Mouse (Mus musculus) midbrain, postnatal 0 days (tissue): ENCODE results near the gene Vmn1r217. TPM values are rescaled to one million over a fixed set of nuclear protein-coding genes. Genes with fewer than 3 reads are reported as not detected.

Experiments used
- ATAC-seq: fragments of 200-750 bp; cut with Nextera tagmentation; 2 replicates; pipeline ENCODE4 v1.8.0; 2017; ENCODE audit warnings: moderate number of reproducible peaks, mild to moderate bottlenecking, moderate TSS enrichment, moderate library complexity; ENCODE audit not compliant: low FRiP score
- DNase-seq: peaks from one replicate; pipeline ENCODE4 v3.0.0-alpha.2; 2015; ENCODE audit warnings: low spot score
- H3K27ac ChIP-seq: fragments of 300-500 bp; sonication (generic); 2 replicates; pipeline ENCODE4 v1.5.1; 2014; ENCODE audit warnings: low read depth, mild to moderate bottlenecking, low read length, mixed read lengths
- H3K27me3 ChIP-seq: fragments of 300-500 bp; sonication (generic); 2 replicates; pipeline ENCODE4 v1.6.1; 2014; ENCODE audit warnings: low read length, control low read depth, mixed read lengths; ENCODE audit not compliant: insufficient read depth
- H3K36me3 ChIP-seq: fragments of 300-500 bp; sonication (generic); 2 replicates; pipeline ENCODE4 v1.6.1; 2014; ENCODE audit warnings: low read length, control low read depth, mixed read lengths; ENCODE audit not compliant: insufficient read depth
- H3K4me1 ChIP-seq: fragments of 300-500 bp; sonication (generic); 2 replicates; pipeline ENCODE4 v1.6.1; 2014; ENCODE audit warnings: mild to moderate bottlenecking, control low read depth, antibody characterized with exemption, low read length, mixed read lengths; ENCODE audit not compliant: insufficient read depth
- H3K4me2 ChIP-seq: fragments of 300-500 bp; sonication (generic); 2 replicates; pipeline ENCODE4 v1.6.1; 2014; ENCODE audit warnings: low read depth, mild to moderate bottlenecking, low read length, mixed read lengths; ENCODE audit not compliant: poor library complexity, severe bottlenecking
- H3K4me3 ChIP-seq: fragments of 300-500 bp; sonication (generic); 2 replicates; pipeline ENCODE4 v1.5.1; 2014; ENCODE audit warnings: low read depth, mild to moderate bottlenecking, low read length, moderate library complexity
- H3K9ac ChIP-seq: fragments of 300-500 bp; sonication (generic); replicated peaks from 2 replicates; pipeline ENCODE4 v1.6.1; 2014; ENCODE audit warnings: mild to moderate bottlenecking, low read length, moderate library complexity, mixed read lengths; ENCODE audit not compliant: poor library complexity, severe bottlenecking
- H3K9me3 ChIP-seq: fragments of 300-500 bp; sonication (generic); 2 replicates; pipeline ENCODE4 v1.6.1; 2016; ENCODE audit warnings: low read length, control low read depth
- CTCF ChIP-seq: IDR thresholded peaks from 2 replicates; pipeline ENCODE4 v1.5.1; 2016; ENCODE audit warnings: antibody characterized with exemption, mild to moderate bottlenecking
- WGBS: fragments of 180-500 bp; shearing (Covaris S2); extraction: QIAGEN DNeasy Blood & Tissue Kit; methylation state at CpG from one replicate; pipeline ENCODE4 v1.1.7; 2014; 5-methylcytosine and 5-hydroxymethylcytosine counted together
- polyA plus RNA-seq: library from polyadenylated mRNA; unstranded; fragments of >200 nt; fragmentation: Nextera tagmentation; extraction: Ambion mirVana; gene quantifications from 2 replicates; pipeline ENCODE4 v1.2.1, GENCODE M21; 2015
- total RNA-seq: library from RNA; depleted of rRNA; stranded (reverse); fragments of >200 nt; gene quantifications from 2 replicates; pipeline ENCODE4 v1.2.3, GENCODE M21; 2014; rRNA removed

Gene Vmn1r217
- total and polyA plus RNA-seq, 2 experiments from 2014 or later, result not detected

DNA sequence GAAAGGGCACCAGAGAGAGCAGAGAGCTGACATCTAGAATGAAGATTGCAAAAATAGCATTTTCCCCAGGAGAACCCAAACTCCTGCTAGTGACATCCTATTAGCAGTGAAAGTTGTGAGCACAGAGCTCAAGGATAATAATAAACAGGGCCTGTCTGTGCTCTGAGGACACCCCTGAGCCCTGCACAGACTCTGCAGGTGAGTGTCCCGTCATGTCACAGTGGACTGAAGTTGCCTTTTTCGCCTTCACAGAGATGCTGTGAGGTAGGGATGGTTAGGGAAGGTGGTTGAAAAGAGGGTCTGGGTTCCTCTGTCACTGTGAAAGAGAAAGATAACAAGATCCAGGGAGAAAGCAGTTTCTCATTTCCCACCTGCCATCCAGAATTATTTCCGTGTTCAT is 15.1 kb upstream of the Vmn1r217 start, which contains the start of gene Vmn1r218:
TSS of gene Vmn1r218 (plus strand) at position 57 of the 400 bp plus-strand sequence.
- Histone ChIP-seq H3K9me3 (no peaks in the 10 kb centered on the region), H3K4me1 (no peaks in the 10 kb centered on the region), H3K36me3 (no peaks in the 10 kb centered on the region), H3K27me3 (no peaks in the 10 kb centered on the region), H3K27ac (no peak within 1 kb of the TSS), H3K4me2 (no peak within 1 kb of the TSS), H3K9ac (no peak within 1 kb of the TSS), H3K4me3 (no peak within 1 kb of the TSS)
- DNase-seq (peak; percentile 5), ATAC-seq (no peak)
- 67% methylated on average over 3 of the region's 3 CpGs for WGBS
- TF ChIP-seq CTCF, result no peak

DNA sequence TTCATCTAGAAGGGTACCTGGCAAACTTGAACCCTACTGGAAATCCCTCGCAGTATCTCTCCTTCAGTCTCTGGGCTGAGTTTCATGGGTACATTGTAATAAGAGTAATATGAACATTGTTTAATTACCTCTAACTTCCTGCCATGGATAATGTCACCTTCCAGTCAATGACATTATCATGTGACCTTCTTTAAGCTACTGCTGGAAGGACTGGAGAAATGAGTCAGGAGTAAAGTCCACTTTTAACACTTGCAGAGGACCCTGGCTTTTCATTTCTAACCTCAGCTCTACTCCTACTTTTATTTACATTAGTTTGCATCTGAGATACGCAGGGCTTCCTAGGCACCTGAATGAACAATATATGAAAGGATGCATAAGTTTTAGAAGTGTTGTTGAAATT is 2.6 kb upstream of the Vmn1r217 start:
- H3K4me3 ChIP-seq, result no peak overlapping the region
- no peak for DNase-seq

DNA sequence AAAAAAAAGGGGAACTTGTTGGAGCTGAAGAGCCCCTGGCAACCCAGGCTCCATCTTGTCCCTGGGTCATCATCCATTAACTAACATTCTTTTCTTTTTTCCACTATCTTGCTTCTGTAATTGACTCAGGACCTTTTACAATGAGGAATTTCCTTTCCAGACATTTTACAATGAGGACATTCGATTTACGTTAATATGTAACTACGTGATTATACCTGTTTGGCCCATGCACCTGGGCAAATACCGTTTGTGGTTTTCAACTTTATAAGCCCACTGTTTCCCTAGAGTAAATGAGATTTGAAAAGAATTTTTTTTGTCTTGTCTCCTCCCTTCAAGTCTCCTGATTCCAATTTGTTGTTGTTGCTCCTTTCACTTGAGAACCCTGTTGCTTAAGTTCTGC is 23.6 kb downstream of the Vmn1r217 start:
- Histone ChIP-seq H3K4me1 (no peaks in the 10 kb centered on the region), H3K4me3 (no peak overlapping the region), H3K4me2 (no peak overlapping the region), H3K9ac (no peak overlapping the region), H3K27ac (no peak overlapping the region), H3K36me3 (no peaks in the 10 kb centered on the region), H3K9me3 (no peaks in the 10 kb centered on the region), H3K27me3 (no peaks in the 10 kb centered on the region)
- 95% methylated on average over 4 of the region's 4 CpGs for WGBS
- ATAC-seq (no peak), DNase-seq (no peak)
- TF ChIP-seq CTCF, result no peak

More for the DNA sequence above, 2.6 kb upstream of the Vmn1r217 start:
- 90% methylated on average over 2 of the region's 2 CpGs for WGBS
- no peak for ATAC-seq
- no peaks in the 10 kb centered on the region for H3K36me3 ChIP-seq
- no peaks in the 10 kb centered on the region for H3K9me3 ChIP-seq
- TF ChIP-seq CTCF, result no peak
- no peak overlapping the region for H3K9ac ChIP-seq
- no peak overlapping the region for H3K27ac ChIP-seq
- H3K27me3 ChIP-seq, result no peaks in the 10 kb centered on the region
- no peak overlapping the region for H3K4me2 ChIP-seq
- H3K4me1 ChIP-seq, result no peaks in the 10 kb centered on the region

DNA sequence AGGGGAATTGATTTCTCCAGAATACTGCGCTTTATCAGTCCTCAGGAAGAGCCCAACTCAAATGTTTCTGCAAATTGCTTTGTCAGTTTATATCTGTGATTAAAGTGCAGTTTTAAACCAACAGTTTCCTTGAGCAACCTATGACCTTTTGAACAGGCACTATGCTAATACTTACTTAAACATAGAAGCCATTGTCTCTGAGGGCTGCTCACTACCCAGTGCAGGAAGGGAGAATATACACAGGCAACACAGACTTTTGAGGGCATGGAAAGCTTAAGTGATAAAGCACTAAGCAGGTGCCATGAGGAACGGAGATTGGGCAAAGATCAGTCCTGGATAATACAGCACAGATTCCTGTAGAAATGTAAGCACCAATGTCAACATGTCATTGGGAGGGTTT is 48.7 kb downstream of the Vmn1r217 start:
- no peak for ATAC-seq
- 97% methylated on average over 2 of the region's 2 CpGs for WGBS

DNA sequence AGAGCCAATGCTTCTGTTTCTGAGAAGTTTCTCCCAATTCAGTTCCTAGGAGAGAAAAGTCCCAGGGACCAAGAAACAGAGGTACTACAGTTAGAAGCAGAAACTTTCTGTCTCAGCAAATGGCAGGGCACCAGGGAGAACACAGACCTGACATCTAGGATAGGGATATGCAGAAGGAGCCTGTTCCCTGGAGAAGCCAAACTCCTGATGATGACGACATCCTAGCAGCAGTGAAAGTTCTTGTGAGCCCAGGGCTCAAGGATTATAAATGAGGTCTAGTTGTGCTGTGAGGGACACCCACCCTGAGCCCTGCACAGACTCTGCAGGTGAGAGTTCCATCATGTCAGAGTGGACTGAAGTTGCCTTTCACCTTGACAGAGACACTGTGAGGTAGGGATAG is 50.3 kb downstream of the Vmn1r217 start, which contains the start of gene Vmn1r215:
TSS of gene Vmn1r215 (plus strand) at position 301 of the 400 bp plus-strand sequence.
- Histone ChIP-seq H3K4me2 (no peak within 1 kb of the TSS), H3K4me3 (no peak within 1 kb of the TSS), H3K27ac (no peak within 1 kb of the TSS), H3K36me3 (no peaks in the 10 kb centered on the region), H3K27me3 (no peaks in the 10 kb centered on the region), H3K9me3 (no peaks in the 10 kb centered on the region), H3K9ac (no peak within 1 kb of the TSS), H3K4me1 (no peaks in the 10 kb centered on the region)
- no peak for TF ChIP-seq CTCF
- no peak for ATAC-seq
- DNase-seq, result no peak
- WGBS, result 85% methylated on average over 1 of the region's 1 CpGs

More for the DNA sequence above, 48.7 kb downstream of the Vmn1r217 start:
- DNase-seq, result no peak
- Histone ChIP-seq H3K27ac (no peak overlapping the region), H3K27me3 (no peaks in the 10 kb centered on the region), H3K9me3 (no peaks in the 10 kb centered on the region), H3K4me1 (no peaks in the 10 kb centered on the region), H3K4me2 (no peak overlapping the region), H3K4me3 (no peak overlapping the region), H3K36me3 (no peaks in the 10 kb centered on the region), H3K9ac (no peak overlapping the region)
- TF ChIP-seq CTCF, result no peak

DNA sequence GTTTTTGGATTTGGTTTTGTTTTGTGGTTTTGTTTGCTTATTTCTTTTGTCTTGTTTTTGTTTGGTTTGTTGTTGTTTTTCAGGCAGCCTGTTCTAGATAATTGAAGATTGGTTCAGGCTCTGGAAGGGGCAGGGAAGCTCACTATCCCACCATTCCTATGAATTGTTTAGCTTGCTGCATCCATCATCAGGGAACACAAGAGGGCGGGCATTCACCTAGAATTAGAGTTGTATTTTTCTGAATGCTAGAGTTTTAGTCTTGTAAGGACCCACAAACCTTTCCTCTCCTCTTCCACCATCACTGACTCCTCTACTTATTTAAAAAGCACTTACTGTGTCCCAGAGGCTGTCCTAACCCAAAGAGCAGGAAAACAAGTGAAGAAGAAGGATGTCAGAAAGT is 60.2 kb downstream of the Vmn1r217 start:
- no peak overlapping the region for H3K9ac ChIP-seq
- H3K4me1 ChIP-seq, result no peaks in the 10 kb centered on the region
- no peaks in the 10 kb centered on the region for H3K9me3 ChIP-seq
- DNase-seq (no peak), ATAC-seq (no peak)
- H3K4me3 ChIP-seq, result no peak overlapping the region
- H3K27ac ChIP-seq, result no peak overlapping the region
- no peaks in the 10 kb centered on the region for H3K36me3 ChIP-seq
- WGBS, result 52% methylated on average over 1 of the region's 1 CpGs
- TF ChIP-seq CTCF, result peak; percentile 35; the same call in 1 of the 2 replicates
- H3K4me2 ChIP-seq, result no peak overlapping the region
- no peaks in the 10 kb centered on the region for H3K27me3 ChIP-seq

Other genes with a start within 250 kb of the Vmn1r217 start
- not detected in 2 replicates for gene Vmn1r212, start 234.0 kb downstream of the Vmn1r217 start, total RNA-seq
- not detected in 2 replicates for gene Vmn1r212, start 234.0 kb downstream of the Vmn1r217 start, polyA plus RNA-seq
- not detected in 2 replicates for gene Vmn1r213, start 110.6 kb downstream of the Vmn1r217 start, total RNA-seq
- gene Vmn1r213, start 110.6 kb downstream of the Vmn1r217 start, polyA plus RNA-seq, result not detected in 2 replicates
- gene Vmn1r214, start 87.8 kb downstream of the Vmn1r217 start, total RNA-seq, result not detected in 2 replicates
- not detected in 2 replicates for gene Vmn1r214, start 87.8 kb downstream of the Vmn1r217 start, polyA plus RNA-seq
- gene Vmn1r215, start 50.2 kb downstream of the Vmn1r217 start, total RNA-seq, result not detected in 2 replicates
- not detected in 2 replicates for gene Vmn1r215, start 50.2 kb downstream of the Vmn1r217 start, polyA plus RNA-seq
- gene Vmn1r218, start 14.9 kb upstream of the Vmn1r217 start, total RNA-seq, result not detected in 2 replicates
- gene Vmn1r218, start 14.9 kb upstream of the Vmn1r217 start, polyA plus RNA-seq, result not detected in 2 replicates
- not detected in 2 replicates for gene Vmn1r219, start 41.1 kb upstream of the Vmn1r217 start, total RNA-seq
- not detected in 2 replicates for gene Vmn1r219, start 41.1 kb upstream of the Vmn1r217 start, polyA plus RNA-seq
- gene Vmn1r220, start 69.7 kb upstream of the Vmn1r217 start, total RNA-seq, result not detected in 2 replicates
- not detected in 2 replicates for gene Vmn1r220, start 69.7 kb upstream of the Vmn1r217 start, polyA plus RNA-seq
- gene Vmn1r221, start 95.9 kb upstream of the Vmn1r217 start, total RNA-seq, result not detected in 2 replicates
- gene Vmn1r221, start 95.9 kb upstream of the Vmn1r217 start, polyA plus RNA-seq, result not detected in 2 replicates
- not detected in 2 replicates for gene Vmn1r222, start 117.7 kb upstream of the Vmn1r217 start, total RNA-seq
- gene Vmn1r222, start 117.7 kb upstream of the Vmn1r217 start, polyA plus RNA-seq, result not detected in 2 replicates
- gene Vmn1r223, start 128.9 kb upstream of the Vmn1r217 start, total RNA-seq, result not detected in 2 replicates
- not detected in 2 replicates for gene Vmn1r223, start 128.9 kb upstream of the Vmn1r217 start, polyA plus RNA-seq